Mouse (Mus musculus): Measurements from ENCODE around the gene Dnpep. TPM values are rescaled to one million over a fixed set of nuclear protein-coding genes. Genes with fewer than 3 reads are reported as not detected.

The Dnpep gene
- total and polyA plus RNA-seq, 3 experiments: 35.9 to 59.3 TPM; not detected in 1

- Histone ChIP-seq H3K4me1 (ENCODE audit: control insufficient read depth in 1 of 2, insufficient read depth in 2 of 2, low read length in 2 of 2) (no peaks in the 10 kb centered on the region), H3K9me3 (replicated peaks; ENCODE audit: insufficient read depth, low read length) (no peaks in the 10 kb centered on the region), H3K36me3 (ENCODE audit: control insufficient read depth in 1 of 2, insufficient read depth in 2 of 2, low read length in 2 of 2) (no peaks in the 10 kb centered on the region), H3K27me3 (ENCODE audit: control insufficient read depth in 1 of 2, insufficient read depth in 2 of 2, low read length in 2 of 2) (peaks cover 0 to 3% of the 10 kb centered on the region in 2 experiments; a peak in 1 of 4 replicates), H3K79me2 (ENCODE audit: control insufficient read depth, insufficient read depth, low read length, poor library complexity) (no peaks in the 10 kb centered on the region), H3K4me3 (ENCODE audit: control insufficient read depth in 1 of 2, insufficient read depth in 1 of 2, low read depth in 2 of 2, low read length in 2 of 2) (no peak overlapping the region), H3K27ac (ENCODE audit: control insufficient read depth, low read depth, low read length) (no peak overlapping the region), H3K9ac (ENCODE audit: control insufficient read depth, low read depth, low read length, poor library complexity, severe bottlenecking) (no peak overlapping the region)
- DNase-seq (ENCODE audit: low read depth, low spot score): no peak
- TF ChIP-seq CTCF (IDR thresholded peaks at IDR 0.05 in 2 of 3, conservative IDR thresholded peaks at IDR 0.05 in 1 of 3; ENCODE audit: control insufficient read depth in 1 of 3, insufficient read depth in 1 of 3, low read depth in 2 of 3, low read length in 3 of 3, poor library complexity in 1 of 3, severe bottlenecking in 1 of 3) (no peak), MAX (IDR thresholded peaks at IDR 0.05; ENCODE audit: low read length) (no peak), MYC (IDR thresholded peaks at IDR 0.05; ENCODE audit: low read depth, low read length) (no peak), UBTF (IDR thresholded peaks at IDR 0.05; ENCODE audit: borderline replicate concordance, insufficient read depth, low read depth, low read length) (no peak), BHLHE40 (IDR thresholded peaks at IDR 0.05; ENCODE audit: borderline replicate concordance, low read depth, low read length) (no peak), GABPA (IDR thresholded peaks at IDR 0.05; ENCODE audit: low read depth, low read length) (no peak)
Observed at GRCm38 (mm10) chr1:75344291-75345035, 26.7 kb upstream of the Dnpep start.

- peaks cover 0 to 2% of the 10 kb centered on the region in 2 experiments; a peak in 1 of 4 replicates for H3K27me3 ChIP-seq (ENCODE audit: control insufficient read depth in 1 of 2, insufficient read depth in 2 of 2, low read length in 2 of 2)
- H3K9me3 ChIP-seq (replicated peaks; ENCODE audit: insufficient read depth, low read length): no peaks in the 10 kb centered on the region
- H3K27ac ChIP-seq (ENCODE audit: control insufficient read depth, low read depth, low read length): no peak overlapping the region
- H3K79me2 ChIP-seq (ENCODE audit: control insufficient read depth, insufficient read depth, low read length, poor library complexity): no peaks in the 10 kb centered on the region
- no peaks in the 10 kb centered on the region for H3K4me1 ChIP-seq (ENCODE audit: control insufficient read depth in 1 of 2, insufficient read depth in 2 of 2, low read length in 2 of 2)
- no peaks in the 10 kb centered on the region for H3K36me3 ChIP-seq (ENCODE audit: control insufficient read depth in 1 of 2, insufficient read depth in 2 of 2, low read length in 2 of 2)
- DNase-seq (ENCODE audit: low read depth, low spot score): peak; percentile 61
- H3K4me3 ChIP-seq (ENCODE audit: control insufficient read depth in 1 of 2, insufficient read depth in 1 of 2, low read depth in 2 of 2, low read length in 2 of 2): no peak overlapping the region
- no peak overlapping the region for H3K9ac ChIP-seq (ENCODE audit: control insufficient read depth, low read depth, low read length, poor library complexity, severe bottlenecking)
- no peak for TF ChIP-seq NELFE (IDR thresholded peaks at IDR 0.05; ENCODE audit: low read depth, low read length)
- TF ChIP-seq ZC3H11A (IDR thresholded peaks at IDR 0.05; ENCODE audit: low read depth, low read length): peak; percentile 86
- peak; percentile 95 for TF ChIP-seq SMC3 (IDR thresholded peaks at IDR 0.05; ENCODE audit: low read depth, low read length)
- no peak for TF ChIP-seq UBTF (IDR thresholded peaks at IDR 0.05; ENCODE audit: borderline replicate concordance, insufficient read depth, low read depth, low read length)
- no peak for TF ChIP-seq ZMIZ1 (IDR thresholded peaks at IDR 0.05; ENCODE audit: low read depth, low read length)
- TF ChIP-seq ZNF384 (IDR thresholded peaks at IDR 0.05; ENCODE audit: low read depth, low read length): peak; percentile 65; the same call in 1 of the 2 replicates
- no peak for TF ChIP-seq TBP (IDR thresholded peaks at IDR 0.05; ENCODE audit: low read depth, low read length)
- TF ChIP-seq KAT2A (conservative IDR thresholded peaks at IDR 0.05; ENCODE audit: low read depth, low read length): no peak
- TF ChIP-seq EP300 (IDR thresholded peaks at IDR 0.05; ENCODE audit: low read depth in 1 of 2, low read length in 2 of 2): no peak
- TF ChIP-seq RAD21 (IDR thresholded peaks at IDR 0.05; ENCODE audit: low read depth, low read length): peak; percentile 93
- TF ChIP-seq HCFC1 (IDR thresholded peaks at IDR 0.05; ENCODE audit: low read depth, low read length): no peak
- peak; percentile 88 to 91 (median 91) for TF ChIP-seq CTCF (IDR thresholded peaks at IDR 0.05 in 2 of 3, conservative IDR thresholded peaks at IDR 0.05 in 1 of 3; ENCODE audit: control insufficient read depth in 1 of 3, insufficient read depth in 1 of 3, low read depth in 2 of 3, low read length in 3 of 3, poor library complexity in 1 of 3, severe bottlenecking in 1 of 3)
- no peak for TF ChIP-seq GATA1 (IDR thresholded peaks at IDR 0.05; ENCODE audit: low read depth, low read length)
- no peak for TF ChIP-seq CHD2 (IDR thresholded peaks at IDR 0.05; ENCODE audit: low read length)
Observed at GRCm38 (mm10) chr1:75342874-75343416, 25.2 kb upstream of the Dnpep start.

Data from MEL (cell line).